17 mouse cellular contexts compared by ENCODE assay signal in the genomic region with DNA sequence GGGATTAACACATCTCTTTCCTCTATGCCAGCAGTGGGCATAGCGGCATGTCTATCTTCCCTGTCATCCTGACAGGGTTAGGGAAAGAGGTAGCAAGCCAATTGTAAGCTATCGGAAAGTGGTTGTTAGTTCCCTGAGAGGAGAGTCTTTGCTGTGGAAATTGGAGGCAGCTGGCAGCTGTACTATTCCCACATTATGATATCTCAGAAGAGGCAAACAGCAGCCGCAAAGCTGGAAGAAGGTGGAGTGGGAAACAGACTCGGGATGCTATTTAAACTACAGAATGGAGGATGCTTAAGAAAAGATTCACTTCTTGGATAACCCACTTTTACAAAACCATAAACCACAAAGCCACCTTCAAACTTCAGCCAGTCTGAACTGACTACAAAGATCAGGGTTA.
"Had no signal": no experiment of that assay in that cellular context is flagged by ENCODE, and none has a peak within 500 bp of the region (broad histone marks: within the 10 kb centered on the region; RNA-seq: fewer than 3 reads in every experiment).

No protein-coding gene starts in this region.

- H3K9me3 ChIP-seq: lung, embryonic 15.5 days; midbrain, embryonic 13.5 days; midbrain, embryonic 15.5 days; neural tube, embryonic 12.5 days; stomach, embryonic 15.5 days had no signal

- H3K36me3 ChIP-seq: lung, embryonic 15.5 days; midbrain, embryonic 15.5 days; neural tube, embryonic 12.5 days; stomach, embryonic 15.5 days had no signal

- H3K27me3 ChIP-seq: lung, embryonic 15.5 days; megakaryocyte, embryonic 14.5 days; midbrain, embryonic 13.5 days; midbrain, embryonic 15.5 days; neural tube, embryonic 12.5 days; stomach, embryonic 15.5 days had no signal

- H3K27ac ChIP-seq: lung, embryonic 15.5 days; macrophage; midbrain, embryonic 13.5 days; midbrain, embryonic 15.5 days; neural tube, embryonic 12.5 days; stomach, embryonic 15.5 days; stomach, postnatal 0 days had no signal

- H3K4me2 ChIP-seq: lung, embryonic 15.5 days; midbrain, embryonic 11.5 days; midbrain, embryonic 13.5 days; midbrain, embryonic 15.5 days; neural tube, embryonic 12.5 days; stomach, embryonic 15.5 days had no signal

- H3K4me1 ChIP-seq: lung, embryonic 15.5 days; megakaryocyte, embryonic 14.5 days; midbrain, embryonic 13.5 days; midbrain, embryonic 15.5 days; neural tube, embryonic 12.5 days; stomach, embryonic 15.5 days had no signal

- ATAC-seq: lung, postnatal 0 days; midbrain, embryonic 13.5 days; midbrain, embryonic 15.5 days had no signal

- H3K9ac ChIP-seq: lung, embryonic 15.5 days; midbrain, embryonic 13.5 days; midbrain, embryonic 15.5 days; neural tube, embryonic 12.5 days; stomach, embryonic 15.5 days had no signal

- DNase-seq: lung, adult 2 months; lung, postnatal 14 days; lung, postnatal 36 days; right cerebral cortex, postnatal 25 days; thymus, adult 2 months; thymus, postnatal 25 days; thymus, postnatal 4 days had no signal

- H3K4me3 ChIP-seq: lung, embryonic 15.5 days; megakaryocyte, embryonic 14.5 days; midbrain, embryonic 13.5 days; midbrain, embryonic 15.5 days; neural tube, embryonic 12.5 days; stomach, embryonic 15.5 days had no signal
